Mouse (Mus musculus): Measurements from ENCODE around the gene Bag3.

- TF ChIP-seq CTCF (IDR thresholded peaks at IDR 0.05; ENCODE audit: extremely low read depth, insufficient read depth, low read length), result peak; percentile 33
- no peak for TF ChIP-seq POLR2A (IDR thresholded peaks at IDR 0.05; ENCODE audit: extremely low read depth, insufficient read depth, low read length)
These were observed 40.0 kb downstream of the Bag3 start for GRCm38 (mm10) chr7:128563373-128563772.
